Comparison of ENCODE assay signal across 18 mouse cellular contexts in genomic region chr14:21539731-21540130, GRCm38 (mm10). TPM values are rescaled to one million over a fixed set of nuclear protein-coding genes. Genes with fewer than 3 reads are reported as not detected.
DNase-seq lines count a peak whose midpoint lies in the region; ATAC-seq and TF ChIP-seq lines count a peak whose summit lies in the region.
"Had no signal": no experiment of that assay in that cellular context is flagged by ENCODE, and none has a peak within 500 bp of the region (broad histone marks: within the 10 kb centered on the region; RNA-seq: fewer than 3 reads in every experiment).

No protein-coding gene starts in this region.

- H3K36me3 ChIP-seq in kidney, adult 2 months (ENCODE audit: control insufficient read depth, insufficient read depth, low read length): no peaks in the 10 kb centered on the region

- DNase-seq in CD4-positive helper T cell, adult 2 months (ENCODE audit: low read depth, low spot score): peak; percentile 63
- peak; percentile 61 for DNase-seq in induced T-regulatory cell, adult 2 months (ENCODE audit: low read depth)
- DNase-seq in kidney, adult 18-20 months: no peak
- no peak for DNase-seq in kidney, adult 2 months
- DNase-seq in urinary bladder, postnatal 4 days (ENCODE audit: low spot score in 2 of 2): no peak
- DNase-seq: adrenal gland, postnatal 14 days; B cell, adult 2 months; cerebellum, adult 18-20 months; cerebellum, adult 9-11 months; cerebellum, postnatal 36 days; gastrocnemius, adult 2 months; gastrocnemius, postnatal 25 days; heart, postnatal 36 days had no signal

- 84% methylated on average over 3 of the region's 3 CpGs for WGBS in kidney, adult 2 months

- peak; percentile 78 for ATAC-seq in CD4-positive, CD25-positive, alpha-beta regulatory T cell, adult 4 months

- H3K4me1 ChIP-seq in kidney, adult 2 months (ENCODE audit: control insufficient read depth, insufficient read depth, low read length): no peaks in the 10 kb centered on the region; the same call in 1 of the 2 replicates

- no peaks in the 10 kb centered on the region for H3K27me3 ChIP-seq in kidney, adult 2 months (replicated peaks; ENCODE audit: control insufficient read depth, insufficient read depth, low read length)
- H3K27me3 ChIP-seq: embryonic facial prominence, embryonic 13.5 days; forebrain, embryonic 12.5 days; heart, embryonic 13.5 days; hindbrain, embryonic 15.5 days had no signal

- H3K4me3 ChIP-seq in kidney, adult 2 months (ENCODE audit: insufficient read depth, low read depth, low read length): no peak overlapping the region
- H3K4me3 ChIP-seq: embryonic facial prominence, embryonic 13.5 days; forebrain, embryonic 12.5 days; gastrocnemius, adult 2 months; heart, embryonic 13.5 days; hindbrain, embryonic 15.5 days had no signal

- H3K27ac ChIP-seq in kidney, adult 2 months (ENCODE audit: insufficient read depth, low read depth, low read length): no peak overlapping the region
- H3K27ac ChIP-seq: embryonic facial prominence, embryonic 13.5 days; forebrain, embryonic 12.5 days; gastrocnemius, adult 2 months; hindbrain, embryonic 15.5 days had no signal

- TF ChIP-seq CTCF in kidney, adult 2 months (conservative IDR thresholded peaks at IDR 0.05; ENCODE audit: insufficient read depth, insufficient read length, low read depth, low read length): no peak

- no peak for TF ChIP-seq POLR2A in kidney, adult 2 months (IDR thresholded peaks at IDR 0.05; ENCODE audit: low read depth, low read length)

RNA-seq across cellular contexts. Expression of gene Kat6b, which starts 58.5 kb away (rescaled TPM):
- 10 to 100 TPM; 17.1 to 18.3 TPM for polyA plus RNA-seq in CD4-positive, CD25-positive, alpha-beta regulatory T cell, adult 4 months (2017; shearing (Covaris generic))
- 9.4 and 9.5 TPM in 2 replicates for polyA plus RNA-seq in kidney, adult 2 months (2012; rRNA removed)

Comparison
In these comparisons a context has a peak if more than half of its experiments do, and no peak if none do; other contexts are left out.
1. DNase-seq: peak in CD4-positive helper T cell, adult 2 months (single experiment) and induced T-regulatory cell, adult 2 months (single experiment); none in kidney, adult 18-20 months (single experiment), kidney, adult 2 months (single experiment) and urinary bladder, postnatal 4 days (0 of 2).